Mouse (Mus musculus) embryonic fibroblast, embryonic 13.5 days (primary cell): Measurements from ENCODE around the gene Lin7b.

Source experiments
- CTCF ChIP-seq: IDR thresholded peaks from 2 replicates; pipeline ENCODE4 v1.5.1; 2011; ENCODE audit warnings: mild to moderate bottlenecking, control low read depth, low read length, moderate library complexity, borderline replicate concordance; ENCODE audit not compliant: insufficient read depth
- POLR2A ChIP-seq: IDR thresholded peaks from 2 replicates; pipeline ENCODE4 v1.6.1; 2011; ENCODE audit warnings: low read depth, mild to moderate bottlenecking, control low read depth, low read length, moderate library complexity

- TF ChIP-seq POLR2A = no peak
- TF ChIP-seq CTCF = no peak
Observed at GRCm38 (mm10) chr7:45413864-45414739, 43.7 kb upstream of the Lin7b start.
